ENCODE assay signal across 20 mouse cellular contexts in genomic region chr6:5470480-5471318, GRCm38 (mm10). TPM values are rescaled to one million over a fixed set of nuclear protein-coding genes. Genes with fewer than 3 reads are reported as not detected.
A peak's percentile ranks its signal among the peaks of the same experiment; 100 is the strongest.
DNase-seq lines count a peak whose midpoint lies in the region; ATAC-seq and TF ChIP-seq lines count a peak whose summit lies in the region.
"Had no signal": no experiment of that assay in that cellular context is flagged by ENCODE, and none has a peak within 500 bp of the region (broad histone marks: within the 10 kb centered on the region; RNA-seq: fewer than 3 reads in every experiment).

No protein-coding gene starts in this region.

- no peak overlapping the region for H3K27ac ChIP-seq in hindbrain, embryonic 15.5 days (replicated peaks)
- H3K27ac ChIP-seq in hindbrain, embryonic 10.5 days: no peak overlapping the region
- H3K27ac ChIP-seq in midbrain, embryonic 12.5 days (replicated peaks): no peak overlapping the region
- no peak overlapping the region for H3K27ac ChIP-seq in midbrain, embryonic 11.5 days (ENCODE audit: low read depth, low read length)
- H3K27ac ChIP-seq in forebrain, embryonic 14.5 days (ENCODE audit: low read depth, low read length): no peak overlapping the region
- H3K27ac ChIP-seq in midbrain, postnatal 0 days (ENCODE audit: low read depth, low read length): no peak overlapping the region
- H3K27ac ChIP-seq: embryonic facial prominence, embryonic 10.5 days; limb, embryonic 15.5 days had no signal

- H3K9ac ChIP-seq in hindbrain, embryonic 15.5 days: no peak overlapping the region
- H3K9ac ChIP-seq in midbrain, embryonic 12.5 days (replicated peaks): no peak overlapping the region
- H3K9ac ChIP-seq in midbrain, embryonic 11.5 days (ENCODE audit: low read length): no peak overlapping the region
- no peak overlapping the region for H3K9ac ChIP-seq in forebrain, embryonic 14.5 days (ENCODE audit: low read length)
- no peak overlapping the region for H3K9ac ChIP-seq in midbrain, postnatal 0 days (replicated peaks; ENCODE audit: low read length, poor library complexity, severe bottlenecking)
- H3K9ac ChIP-seq: limb, embryonic 15.5 days had no signal

- WGBS in hindbrain, embryonic 15.5 days: 73% methylated on average over 10 of the region's 10 CpGs
- WGBS in hindbrain, embryonic 10.5 days: 79% methylated on average over 10 of the region's 10 CpGs
- WGBS in midbrain, embryonic 12.5 days: 66% methylated on average over 10 of the region's 10 CpGs
- 70% methylated on average over 10 of the region's 10 CpGs for WGBS in midbrain, embryonic 11.5 days
- 40% methylated on average over 10 of the region's 10 CpGs for WGBS in forebrain, embryonic 14.5 days
- WGBS in midbrain, postnatal 0 days: 54% methylated on average over 10 of the region's 10 CpGs

- peak; percentile 66; the same call in 1 of the 2 replicates for ATAC-seq in hindbrain, embryonic 15.5 days (ENCODE audit: low FRiP score, low read depth)
- ATAC-seq in midbrain, embryonic 12.5 days (ENCODE audit: low FRiP score, low read depth): 0 out of 2 replicates have a peak, but pooled peaks have one; percentile 52
- no peak for ATAC-seq in midbrain, embryonic 11.5 days (ENCODE audit: low FRiP score)
- ATAC-seq in forebrain, embryonic 14.5 days: peak; percentile 60; the same call in 1 of the 2 replicates
- ATAC-seq in midbrain, postnatal 0 days (ENCODE audit: low FRiP score): peak; percentile 78
- ATAC-seq in granulocyte monocyte progenitor cell, adult 5-6 weeks (replicated peaks; ENCODE audit: poor library complexity, severe bottlenecking): no peak

- TF ChIP-seq CTCF in midbrain, postnatal 0 days (IDR thresholded peaks at IDR 0.05): no peak

- no peak overlapping the region for H3K4me3 ChIP-seq in hindbrain, embryonic 15.5 days
- H3K4me3 ChIP-seq in hindbrain, embryonic 10.5 days: no peak overlapping the region
- no peak overlapping the region for H3K4me3 ChIP-seq in midbrain, embryonic 12.5 days
- no peak overlapping the region for H3K4me3 ChIP-seq in midbrain, embryonic 11.5 days (ENCODE audit: low read depth, low read length)
- H3K4me3 ChIP-seq in forebrain, embryonic 14.5 days (ENCODE audit: low read depth, low read length): no peak overlapping the region
- H3K4me3 ChIP-seq in midbrain, postnatal 0 days (ENCODE audit: low read depth, low read length): no peak overlapping the region
- H3K4me3 ChIP-seq: embryonic facial prominence, embryonic 10.5 days; limb, embryonic 15.5 days had no signal

- no peaks in the 10 kb centered on the region for H3K27me3 ChIP-seq in hindbrain, embryonic 15.5 days
- H3K27me3 ChIP-seq in hindbrain, embryonic 10.5 days (ENCODE audit: insufficient read depth, poor library complexity, severe bottlenecking): no peaks in the 10 kb centered on the region
- no peaks in the 10 kb centered on the region for H3K27me3 ChIP-seq in midbrain, embryonic 12.5 days
- no peaks in the 10 kb centered on the region for H3K27me3 ChIP-seq in midbrain, embryonic 11.5 days (ENCODE audit: control insufficient read depth, insufficient read depth, low read length)
- no peaks in the 10 kb centered on the region for H3K27me3 ChIP-seq in forebrain, embryonic 14.5 days (replicated peaks; ENCODE audit: control insufficient read depth, insufficient read depth, low read length)
- H3K27me3 ChIP-seq in midbrain, postnatal 0 days (ENCODE audit: insufficient read depth, low read length): no peaks in the 10 kb centered on the region
- H3K27me3 ChIP-seq: limb, embryonic 15.5 days had no signal

- no peaks in the 10 kb centered on the region for H3K9me3 ChIP-seq in hindbrain, embryonic 15.5 days
- no peaks in the 10 kb centered on the region for H3K9me3 ChIP-seq in hindbrain, embryonic 10.5 days
- no peaks in the 10 kb centered on the region for H3K9me3 ChIP-seq in midbrain, embryonic 12.5 days
- H3K9me3 ChIP-seq in midbrain, embryonic 11.5 days (ENCODE audit: control insufficient read depth, low read length): no peaks in the 10 kb centered on the region
- H3K9me3 ChIP-seq in forebrain, embryonic 14.5 days (replicated peaks; ENCODE audit: control insufficient read depth, low read length): no peaks in the 10 kb centered on the region
- no peaks in the 10 kb centered on the region for H3K9me3 ChIP-seq in midbrain, postnatal 0 days (ENCODE audit: low read length)
- H3K9me3 ChIP-seq: embryonic facial prominence, embryonic 10.5 days; limb, embryonic 15.5 days had no signal

- no peaks in the 10 kb centered on the region for H3K36me3 ChIP-seq in hindbrain, embryonic 15.5 days
- no peaks in the 10 kb centered on the region for H3K36me3 ChIP-seq in hindbrain, embryonic 10.5 days
- H3K36me3 ChIP-seq in midbrain, embryonic 12.5 days: no peaks in the 10 kb centered on the region
- H3K36me3 ChIP-seq in midbrain, embryonic 11.5 days (ENCODE audit: control insufficient read depth, insufficient read depth, low read length): no peaks in the 10 kb centered on the region
- no peaks in the 10 kb centered on the region for H3K36me3 ChIP-seq in forebrain, embryonic 14.5 days (ENCODE audit: control insufficient read depth, insufficient read depth, low read length)
- H3K36me3 ChIP-seq in midbrain, postnatal 0 days (ENCODE audit: insufficient read depth, low read length): no peaks in the 10 kb centered on the region
- H3K36me3 ChIP-seq: embryonic facial prominence, embryonic 10.5 days; limb, embryonic 15.5 days had no signal

- no peaks in the 10 kb centered on the region for H3K4me1 ChIP-seq in hindbrain, embryonic 15.5 days (replicated peaks)
- H3K4me1 ChIP-seq in hindbrain, embryonic 10.5 days (replicated peaks): no peaks in the 10 kb centered on the region
- no peaks in the 10 kb centered on the region for H3K4me1 ChIP-seq in midbrain, embryonic 12.5 days
- H3K4me1 ChIP-seq in midbrain, embryonic 11.5 days (ENCODE audit: control insufficient read depth, insufficient read depth, low read length): no peaks in the 10 kb centered on the region
- no peaks in the 10 kb centered on the region for H3K4me1 ChIP-seq in forebrain, embryonic 14.5 days (ENCODE audit: control insufficient read depth, insufficient read depth, low read length)
- H3K4me1 ChIP-seq in midbrain, postnatal 0 days (ENCODE audit: insufficient read depth, low read length): no peaks in the 10 kb centered on the region
- H3K4me1 ChIP-seq: embryonic facial prominence, embryonic 10.5 days; limb, embryonic 15.5 days had no signal

- DNase-seq in hindbrain, embryonic 10.5 days (ENCODE audit: low spot score): no peak
- DNase-seq in midbrain, embryonic 11.5 days (ENCODE audit: low spot score, missing footprints): no peak
- peak; percentile 34 for DNase-seq in forebrain, embryonic 14.5 days (ENCODE audit: low spot score)
- peak; percentile 27 for DNase-seq in midbrain, postnatal 0 days (ENCODE audit: low spot score)
- DNase-seq: B cell, adult 2 months; cerebellum, adult 18-20 months; gastrocnemius, postnatal 25 days; heart, postnatal 14 days; kidney, adult 9 months; kidney, postnatal 4 days; lung, postnatal 10 days; retina, postnatal 1 day; thymus, adult 18-20 months had no signal

- no peak overlapping the region for H3K4me2 ChIP-seq in hindbrain, embryonic 15.5 days
- no peak overlapping the region for H3K4me2 ChIP-seq in midbrain, embryonic 12.5 days (replicated peaks)
- no peak overlapping the region for H3K4me2 ChIP-seq in midbrain, embryonic 11.5 days
- H3K4me2 ChIP-seq in forebrain, embryonic 14.5 days (ENCODE audit: low read length): no peak overlapping the region
- no peak overlapping the region for H3K4me2 ChIP-seq in midbrain, postnatal 0 days (ENCODE audit: low read depth, low read length, poor library complexity, severe bottlenecking)
- H3K4me2 ChIP-seq: heart, embryonic 11.5 days; limb, embryonic 15.5 days had no signal

RNA-seq across cellular contexts. Expression of gene Pdk4, which starts 25.4 kb away (rescaled TPM):
- 1.9 and 2.4 TPM in 2 replicates for polyA plus RNA-seq in hindbrain, embryonic 15.5 days (2015; fragmentation: Nextera tagmentation; extraction: Ambion mirVana)
- 0.65 and 0.98 TPM in 2 replicates for polyA plus RNA-seq in hindbrain, embryonic 10.5 days (2016; fragmentation: Nextera tagmentation; extraction: Ambion mirVana)
- polyA plus RNA-seq in midbrain, embryonic 12.5 days (2016; fragmentation: Nextera tagmentation; extraction: Ambion mirVana): 0.46 and 0.69 TPM in 2 replicates
- polyA plus RNA-seq in midbrain, embryonic 11.5 days (2014; fragmentation: Nextera tagmentation; extraction: Ambion mirVana): 0.41 and 0.42 TPM in 2 replicates
- polyA plus RNA-seq in forebrain, embryonic 14.5 days (2014; fragmentation: Nextera tagmentation; extraction: Ambion mirVana): 1.2 and 2.7 TPM in 2 replicates
- 0.99 and 1.0 TPM in 2 replicates for total RNA-seq in midbrain, postnatal 0 days (2014; rRNA removed)
- 2.1 and 2.5 TPM in 2 replicates for polyA plus RNA-seq in midbrain, postnatal 0 days (2015; fragmentation: Nextera tagmentation; extraction: Ambion mirVana)
- not detected in 2 replicates for total RNA-seq in granulocyte monocyte progenitor cell, adult 5-6 weeks (2014; fragmentation: Nextera tagmentation)
- total RNA-seq in granulocyte monocyte progenitor cell, adult 5-6 weeks (2017): not detected in 2 replicates
- total RNA-seq: megakaryocyte-erythroid progenitor cell, adult 5-6 weeks had no signal

Comparison
In these comparisons a context has a peak if more than half of its experiments do, and no peak if none do; other contexts are left out.
1. ATAC-seq: peak in hindbrain, embryonic 15.5 days (single experiment), midbrain, embryonic 12.5 days (single experiment), forebrain, embryonic 14.5 days (single experiment) and midbrain, postnatal 0 days (single experiment); none in midbrain, embryonic 11.5 days (single experiment) and granulocyte monocyte progenitor cell, adult 5-6 weeks (single experiment).
2. DNase-seq: peak in forebrain, embryonic 14.5 days (single experiment) and midbrain, postnatal 0 days (single experiment); none in hindbrain, embryonic 10.5 days (single experiment) and midbrain, embryonic 11.5 days (single experiment).